Comparison of ENCODE assay signal across 21 mouse cellular contexts in genomic region chr16:29858645-29859044, GRCm38 (mm10).
"Had no signal": no experiment of that assay in that cellular context is flagged by ENCODE, and none has a peak within 500 bp of the region (broad histone marks: within the 10 kb centered on the region; RNA-seq: fewer than 3 reads in every experiment).

No protein-coding gene starts in this region.

- H3K27me3 ChIP-seq: lung, embryonic 15.5 days had no signal

- H3K4me2 ChIP-seq: liver, embryonic 15.5 days; lung, embryonic 15.5 days; midbrain, embryonic 12.5 days; neural tube, embryonic 13.5 days; neural tube, embryonic 15.5 days had no signal

- H3K4me1 ChIP-seq: liver, embryonic 15.5 days; lung, embryonic 15.5 days had no signal

- H3K9me3 ChIP-seq: liver, embryonic 15.5 days; lung, embryonic 15.5 days; megakaryocyte, embryonic 14.5 days; midbrain, embryonic 10.5 days; midbrain, embryonic 12.5 days; neural tube, embryonic 13.5 days; neural tube, embryonic 15.5 days had no signal

- ATAC-seq: liver, postnatal 0 days; midbrain, embryonic 16.5 days had no signal

- H3K27ac ChIP-seq: liver, embryonic 15.5 days; lung, embryonic 15.5 days; midbrain, embryonic 10.5 days; midbrain, embryonic 12.5 days; neural tube, embryonic 13.5 days; neural tube, embryonic 15.5 days had no signal

- DNase-seq: liver, postnatal 0 days; lung, adult 2 months; lung, postnatal 10 days; lung, postnatal 4 days; midbrain, embryonic 14.5 days; retina, postnatal 1 day; right cerebral cortex, adult 18-20 months; right cerebral cortex, postnatal 25 days; right cerebral cortex, postnatal 4 days; spleen, adult 18-20 months; thymus, adult 18-20 months; thymus, postnatal 25 days had no signal

- H3K4me3 ChIP-seq: liver, embryonic 15.5 days; lung, embryonic 15.5 days; megakaryocyte, embryonic 14.5 days; midbrain, embryonic 10.5 days; midbrain, embryonic 12.5 days; myocyte; neural tube, embryonic 13.5 days; neural tube, embryonic 15.5 days had no signal

- H3K36me3 ChIP-seq: liver, embryonic 15.5 days; lung, embryonic 15.5 days; midbrain, embryonic 10.5 days; midbrain, embryonic 12.5 days; neural tube, embryonic 13.5 days; neural tube, embryonic 15.5 days had no signal

- H3K9ac ChIP-seq: liver, embryonic 15.5 days; liver, postnatal 0 days; lung, embryonic 15.5 days; midbrain, embryonic 12.5 days; neural tube, embryonic 13.5 days; neural tube, embryonic 15.5 days had no signal
